In genomic region chr4:123422828-123423227, GRCm38 (mm10) we compare ENCODE assay signal across 8 mouse cellular contexts.
DNase-seq lines count a peak whose midpoint lies in the region; ATAC-seq and TF ChIP-seq lines count a peak whose summit lies in the region.

No protein-coding gene starts in this region.

- no peak overlapping the region for H3ac ChIP-seq in C2C12 (ENCODE audit: control insufficient read depth, insufficient read length, low read depth)

- H3K79me3 ChIP-seq in C2C12 (ENCODE audit: low read depth): peaks cover 18% of the 10 kb centered on the region

- H3K27ac ChIP-seq in liver, embryonic 15.5 days (replicated peaks): no peak overlapping the region
- no peak overlapping the region for H3K27ac ChIP-seq in midbrain, embryonic 16.5 days (ENCODE audit: low read length)

- no peaks in the 10 kb centered on the region for H3K27me3 ChIP-seq in C2C12 (ENCODE audit: control insufficient read depth, insufficient read depth, insufficient read length)
- H3K27me3 ChIP-seq in liver, embryonic 15.5 days: no peaks in the 10 kb centered on the region
- no peaks in the 10 kb centered on the region for H3K27me3 ChIP-seq in midbrain, embryonic 16.5 days (ENCODE audit: control insufficient read depth, insufficient read depth, low read depth, low read length)

- no peak overlapping the region; the same call in 1 of the 2 replicates for H3K4me2 ChIP-seq in liver, embryonic 15.5 days
- no peak overlapping the region for H3K4me2 ChIP-seq in midbrain, embryonic 16.5 days (ENCODE audit: low read length)

- peak; percentile 71 for ATAC-seq in liver, embryonic 15.5 days (ENCODE audit: insufficient read depth)
- no peak for ATAC-seq in midbrain, embryonic 16.5 days
- ATAC-seq in activated CD4-positive, CD25-positive, alpha-beta regulatory T cell, adult 4 months: no peak

- H3K9ac ChIP-seq in liver, embryonic 15.5 days: no peak overlapping the region
- H3K9ac ChIP-seq in midbrain, embryonic 16.5 days (ENCODE audit: low read depth, low read length): no peak overlapping the region

- no peak for TF ChIP-seq CTCF in C2C12 (IDR thresholded peaks at IDR 0.05; ENCODE audit: control insufficient read depth, insufficient read depth, insufficient read length)

- DNase-seq in 3T3-L1 (ENCODE audit: low read depth, low spot score): peak; percentile 97
- peak; percentile 79 to 86 for DNase-seq in heart, adult 9 months (ENCODE audit: low spot score in 2 of 2)
- DNase-seq in thymus, postnatal 36 days: no peak
- no peak for DNase-seq in adrenal gland, adult (ENCODE audit: inconsistent age in 2 of 2, low spot score in 1 of 2)

- H3K36me3 ChIP-seq in C2C12 (ENCODE audit: control insufficient read depth, insufficient read depth): peaks cover 6% of the 10 kb centered on the region
- H3K36me3 ChIP-seq in liver, embryonic 15.5 days (replicated peaks): 0 out of 2 replicates have a peak, but pooled peaks cover 3% of the 10 kb centered on the region
- H3K36me3 ChIP-seq in midbrain, embryonic 16.5 days (ENCODE audit: control insufficient read depth, insufficient read depth, low read length): 0 out of 2 replicates have a peak, but pooled peaks cover 2% of the 10 kb centered on the region

- no peaks in the 10 kb centered on the region for H3K9me3 ChIP-seq in liver, embryonic 15.5 days (replicated peaks)
- no peaks in the 10 kb centered on the region for H3K9me3 ChIP-seq in midbrain, embryonic 16.5 days (replicated peaks; ENCODE audit: control insufficient read depth, low read length, poor library complexity, severe bottlenecking)

- peaks cover 47% of the 10 kb centered on the region for H3K79me2 ChIP-seq in C2C12 (ENCODE audit: control insufficient read depth, insufficient read depth)

- peaks cover 38% of the 10 kb centered on the region for H3K4me1 ChIP-seq in liver, embryonic 15.5 days (replicated peaks)
- no peaks in the 10 kb centered on the region for H3K4me1 ChIP-seq in midbrain, embryonic 16.5 days (ENCODE audit: control insufficient read depth, insufficient read depth, low read length)

- H3K4me3 ChIP-seq in C2C12 (ENCODE audit: insufficient read depth, poor library complexity, severe bottlenecking): no peak overlapping the region
- no peak overlapping the region for H3K4me3 ChIP-seq in liver, embryonic 15.5 days (replicated peaks)
- H3K4me3 ChIP-seq in midbrain, embryonic 16.5 days (ENCODE audit: low read depth, low read length): no peak overlapping the region

- WGBS in liver, embryonic 15.5 days (ENCODE audit: insufficient replicate concordance): 9% methylated on average over 6 of the region's 6 CpGs
- 82% methylated on average over 6 of the region's 6 CpGs for WGBS in midbrain, embryonic 16.5 days

TF ChIP-seq in C2C12, 6 proteins besides CTCF, POLR2A, EP300 and RAD21:
- TF ChIP-seq CEBPB (IDR thresholded peaks at IDR 0.05; ENCODE audit: low read depth) (peak; percentile 76), MYOG (IDR thresholded peaks at IDR 0.05; ENCODE audit: control insufficient read depth, extremely low read depth, insufficient read length) (no peak), MYOD1 (IDR thresholded peaks at IDR 0.05; ENCODE audit: control insufficient read depth, insufficient read length, low read depth) (peak; percentile 91), FOSL1 (IDR thresholded peaks at IDR 0.05; ENCODE audit: insufficient read depth, low read length, poor library complexity, severe bottlenecking) (peak; percentile 49), USF1 (IDR thresholded peaks at IDR 0.05; ENCODE audit: low read depth) (no peak), MAX (IDR thresholded peaks at IDR 0.05) (no peak)

Comparison
In these comparisons a context has a peak if more than half of its experiments do, and no peak if none do; other contexts are left out.
1. DNase-seq: peak in 3T3-L1 (single experiment) and heart, adult 9 months (2 of 2); none in thymus, postnatal 36 days (0 of 2) and adrenal gland, adult (0 of 2).